Mouse (Mus musculus): ENCODE data around the gene Olfr532. TPM values are rescaled to one million over a fixed set of nuclear protein-coding genes. Genes with fewer than 3 reads are reported as not detected.

Olfr532 gene
- polyA plus RNA-seq (2017; shearing (Covaris generic)): not detected

DNA sequence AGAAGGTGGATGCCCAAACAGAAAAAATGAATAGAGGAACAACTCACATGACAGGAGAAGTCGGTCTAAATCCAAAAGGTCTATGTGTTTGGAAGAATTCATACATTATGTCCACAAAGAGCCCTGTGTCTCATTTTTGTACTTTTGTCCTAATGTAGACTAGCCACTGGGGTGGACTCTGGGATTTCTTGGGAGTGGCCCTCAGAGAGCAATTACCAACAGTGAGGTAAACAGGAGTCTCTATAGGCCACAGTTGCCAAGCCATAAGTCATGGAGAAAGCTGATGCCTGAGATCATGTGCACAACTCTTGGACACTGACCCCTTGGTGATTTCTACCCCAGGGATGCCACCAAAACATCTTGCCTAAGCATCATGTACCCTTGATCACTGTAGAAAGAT is at the start of gene Olfr532:
Gene Olfr532 (minus strand): TSS at position 101 of the 400 bp plus-strand sequence.

DNA sequence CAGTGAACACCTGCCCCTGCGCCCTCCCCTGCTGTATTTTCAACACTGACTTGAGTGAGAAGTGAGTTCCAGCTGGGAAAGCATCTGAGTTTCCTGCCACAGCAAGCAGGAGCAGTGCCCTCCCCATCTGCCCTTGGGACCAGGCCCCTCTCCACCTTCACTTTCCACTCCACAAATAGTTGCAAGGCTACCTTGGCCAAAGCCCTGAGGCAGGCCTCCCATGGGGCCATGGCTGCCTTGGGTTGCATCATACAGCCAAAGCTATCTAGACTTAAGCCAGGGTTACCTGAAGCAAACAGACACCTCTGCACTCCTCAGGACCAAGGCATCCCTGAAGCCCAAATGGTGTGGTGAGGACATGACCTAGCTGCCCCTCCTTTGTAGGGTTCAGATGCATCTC is 41.6 kb upstream of the Olfr532 start, which contains the start of gene Olfr533:
Gene Olfr533 (plus strand): TSS at position 301 of the 400 bp plus-strand sequence.

DNA sequence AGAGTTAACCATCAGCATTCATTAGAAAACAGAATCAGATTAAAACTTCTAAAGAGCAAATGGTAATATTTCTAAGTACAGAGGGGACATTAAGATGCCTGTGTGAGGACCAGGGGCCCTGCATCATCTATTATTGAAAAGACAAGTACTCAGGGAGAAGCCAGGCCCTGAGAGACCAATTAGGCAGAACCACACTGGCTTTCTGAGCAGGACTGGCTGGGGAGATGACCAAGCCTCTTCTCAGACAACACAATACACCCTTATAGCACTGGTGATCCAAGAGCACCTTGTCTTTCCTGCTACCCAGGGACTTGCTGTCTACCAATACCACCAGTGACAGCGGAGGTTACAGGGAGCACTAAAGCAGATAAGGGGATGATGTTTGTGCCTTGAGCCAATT is 18.6 kb downstream of the Olfr532 start, which contains the start of gene Olfr531:
Gene Olfr531 (minus strand): TSS at position 101 of the 400 bp plus-strand sequence.

DNA sequence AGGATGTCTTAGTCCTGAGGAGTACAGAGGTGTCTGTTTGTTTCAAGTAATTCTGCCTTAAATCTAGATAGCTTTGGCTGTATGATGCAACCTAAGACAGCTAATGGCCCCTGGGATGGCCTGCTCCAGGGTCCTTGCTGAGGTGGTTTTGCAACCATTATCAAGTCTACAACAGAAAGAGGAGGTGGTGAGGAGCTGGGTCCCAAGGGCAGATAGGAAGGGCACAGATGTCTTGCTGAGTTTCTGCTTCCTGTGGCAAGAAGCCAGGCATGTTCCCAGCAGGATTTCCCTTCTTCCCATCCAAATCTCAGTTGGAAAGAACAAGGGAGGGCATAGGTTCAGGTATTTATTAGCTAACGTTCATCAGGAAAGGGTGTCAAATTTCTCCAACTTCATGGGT is 45.2 kb downstream of the Olfr532 start, which contains the start of gene Olfr530:
Gene Olfr530 (minus strand): TSS at position 101 of the 400 bp plus-strand sequence.

Other genes with a start within 250 kb of the Olfr532 start
- gene Olfr523, start 248.4 kb downstream of the Olfr532 start, polyA plus RNA-seq (2017; shearing (Covaris generic)): not detected
- not detected for gene Olfr524, start 215.7 kb downstream of the Olfr532 start, polyA plus RNA-seq (2017; shearing (Covaris generic))
- gene Cd163l1, start 203.4 kb downstream of the Olfr532 start, polyA plus RNA-seq (2017; shearing (Covaris generic)): 0.15 TPM
- 1.7 TPM for gene 5830411N06Rik, start 174.4 kb downstream of the Olfr532 start, polyA plus RNA-seq (2017; shearing (Covaris generic))
- gene Olfr525, start 100.8 kb downstream of the Olfr532 start, polyA plus RNA-seq (2017; shearing (Covaris generic)): 0.17 TPM
- gene Olfr527, start 87.6 kb downstream of the Olfr532 start, polyA plus RNA-seq (2017; shearing (Covaris generic)): not detected
- gene Olfr60, start 60.0 kb downstream of the Olfr532 start, polyA plus RNA-seq (2017; shearing (Covaris generic)): 0.20 TPM
- gene Olfr530, start 45.3 kb downstream of the Olfr532 start, polyA plus RNA-seq (2017; shearing (Covaris generic)): not detected
- gene Olfr531, start 18.7 kb downstream of the Olfr532 start, polyA plus RNA-seq (2017; shearing (Covaris generic)): not detected
- gene Olfr533, start 41.7 kb upstream of the Olfr532 start, polyA plus RNA-seq (2017; shearing (Covaris generic)): not detected
- not detected for gene Olfr535, start 62.6 kb upstream of the Olfr532 start, polyA plus RNA-seq (2017; shearing (Covaris generic))
- not detected for gene Olfr536, start 85.8 kb upstream of the Olfr532 start, polyA plus RNA-seq (2017; shearing (Covaris generic))
- gene Olfr538, start 146.2 kb upstream of the Olfr532 start, polyA plus RNA-seq (2017; shearing (Covaris generic)): not detected
- gene Olfr46, start 179.6 kb upstream of the Olfr532 start, polyA plus RNA-seq (2017; shearing (Covaris generic)): not detected
- not detected for gene Olfr61, start 207.3 kb upstream of the Olfr532 start, polyA plus RNA-seq (2017; shearing (Covaris generic))
- not detected for gene Olfr53, start 224.8 kb upstream of the Olfr532 start, polyA plus RNA-seq (2017; shearing (Covaris generic))
- gene Olfr539, start 238.3 kb upstream of the Olfr532 start, polyA plus RNA-seq (2017; shearing (Covaris generic)): 0.02 TPM